Mouse (Mus musculus): Measurements from ENCODE around the gene Cdcp2. TPM values are rescaled to one million over a fixed set of nuclear protein-coding genes. Genes with fewer than 3 reads are reported as not detected.
A peak's percentile ranks its signal among the peaks of the same experiment; 100 is the strongest.

The Cdcp2 gene
- polyA plus RNA-seq, 1 experiment = not detected

DNA sequence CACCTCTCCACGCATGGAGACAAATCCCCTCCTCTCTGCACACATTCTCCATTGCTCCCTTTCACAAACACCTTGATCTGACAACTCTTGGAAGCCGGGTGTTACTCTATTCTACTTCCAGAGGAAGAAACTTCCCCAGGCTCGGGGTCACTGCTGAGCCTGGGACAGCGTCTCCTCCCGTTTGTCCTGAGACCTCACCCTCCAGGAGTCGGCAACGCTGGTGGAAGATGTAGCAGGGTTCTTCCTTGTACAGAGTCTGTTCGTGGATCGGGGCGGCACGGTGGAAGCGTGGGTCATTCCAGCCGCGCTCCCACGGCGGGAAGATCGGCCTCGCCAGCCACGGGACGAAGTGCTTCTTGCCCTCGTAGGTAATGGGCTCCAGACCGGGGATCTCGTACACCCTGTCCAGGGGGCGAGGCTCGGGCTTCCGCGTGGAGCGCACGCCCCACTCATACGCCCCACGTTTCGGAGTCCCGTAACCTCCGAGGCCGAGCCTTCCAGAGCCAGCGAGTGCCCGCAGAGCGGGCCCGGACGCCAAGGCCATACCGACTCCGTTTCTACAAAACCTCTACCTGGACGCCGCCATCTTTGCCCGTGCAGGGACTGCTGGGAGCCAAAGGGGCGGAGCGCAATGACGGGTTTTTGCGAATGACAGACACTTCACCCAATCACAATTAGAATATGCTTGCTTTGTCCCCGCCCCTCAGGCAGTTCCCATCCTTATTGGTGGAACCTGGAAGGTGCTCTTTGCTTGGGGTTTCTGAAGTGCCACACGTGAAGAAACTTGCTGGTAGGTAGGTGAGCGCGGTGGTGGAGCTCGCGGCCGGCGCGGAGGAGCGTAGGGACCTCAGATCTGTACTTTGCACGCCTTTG, 30.2 kb upstream of the Cdcp2 start, which contains the start of the genes Mrpl37 and Cyb5rl:
Mrpl37 (minus strand) TSS at position 617 of the 873 bp plus-strand sequence.
Cyb5rl (plus strand) TSS at position 737 of the 873 bp plus-strand sequence.
- Histone ChIP-seq H3K79me3 (ENCODE audit: low read depth) (peaks cover 4% of the 10 kb centered on the region), H3K27me3 (ENCODE audit: control insufficient read depth, insufficient read depth, insufficient read length) (no peaks in the 10 kb centered on the region), H3ac (ENCODE audit: control insufficient read depth, insufficient read length, low read depth) (peak within 1 kb of the TSS; percentile 91), H3K36me3 (ENCODE audit: control insufficient read depth, insufficient read depth) (peaks cover 27% of the 10 kb centered on the region), H3K79me2 (ENCODE audit: control insufficient read depth, insufficient read depth) (peaks cover 19% of the 10 kb centered on the region), H3K4me3 (ENCODE audit: insufficient read depth, poor library complexity, severe bottlenecking) (peak within 1 kb of the TSS; percentile 75)
- no peak for TF ChIP-seq MAX (IDR thresholded peaks at IDR 0.05)
- TF ChIP-seq USF1 (IDR thresholded peaks at IDR 0.05; ENCODE audit: low read depth) = peak; percentile 29

DNA sequence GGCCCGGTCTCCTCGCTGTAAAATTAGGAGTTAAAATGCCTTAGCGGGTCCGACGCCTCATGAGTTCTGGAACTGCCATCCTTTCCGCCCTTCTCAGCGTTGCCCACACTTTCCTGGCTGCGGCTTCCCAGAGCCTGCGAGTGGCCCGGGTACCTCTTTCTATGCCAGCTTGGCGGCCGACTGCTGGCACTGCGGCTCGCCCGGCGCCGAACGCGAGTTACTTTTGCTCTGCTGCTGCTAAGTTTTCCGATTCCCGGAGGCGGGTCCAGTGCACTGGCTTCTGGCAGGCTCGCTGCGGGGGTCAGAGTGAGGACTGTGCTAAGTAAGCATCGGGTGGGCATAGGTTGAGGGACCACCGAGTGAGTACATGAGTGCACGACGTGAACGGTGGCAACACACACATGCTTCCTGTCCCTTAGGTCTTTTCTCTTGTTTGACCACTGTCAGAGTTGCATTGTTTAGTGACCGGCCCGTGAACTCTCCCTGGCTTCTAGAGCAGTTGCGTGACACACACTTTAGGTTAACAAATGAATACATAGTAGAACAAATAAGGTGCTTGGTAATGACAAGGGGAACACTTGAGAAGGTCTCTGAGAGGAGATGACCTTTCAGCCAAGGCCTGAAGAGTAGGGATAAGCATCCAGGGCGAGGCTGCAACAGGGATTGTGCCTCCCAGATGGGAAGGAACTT, 29.4 kb upstream of the Cdcp2 start:
- peak overlapping the region; percentile 73 for H3ac ChIP-seq (ENCODE audit: control insufficient read depth, insufficient read length, low read depth)
- H3K79me2 ChIP-seq (ENCODE audit: control insufficient read depth, insufficient read depth) = peaks cover 19% of the 10 kb centered on the region
- H3K36me3 ChIP-seq (ENCODE audit: control insufficient read depth, insufficient read depth) = peaks cover 20% of the 10 kb centered on the region
- peak overlapping the region; percentile 75 for H3K4me3 ChIP-seq (ENCODE audit: insufficient read depth, poor library complexity, severe bottlenecking)
- peaks cover 4% of the 10 kb centered on the region for H3K79me3 ChIP-seq (ENCODE audit: low read depth)
- no peak for TF ChIP-seq CEBPB (IDR thresholded peaks at IDR 0.05; ENCODE audit: low read depth)
- no peak for TF ChIP-seq CTCF (IDR thresholded peaks at IDR 0.05; ENCODE audit: control insufficient read depth, insufficient read depth, insufficient read length)
- no peaks in the 10 kb centered on the region for H3K27me3 ChIP-seq (ENCODE audit: control insufficient read depth, insufficient read depth, insufficient read length)

DNA sequence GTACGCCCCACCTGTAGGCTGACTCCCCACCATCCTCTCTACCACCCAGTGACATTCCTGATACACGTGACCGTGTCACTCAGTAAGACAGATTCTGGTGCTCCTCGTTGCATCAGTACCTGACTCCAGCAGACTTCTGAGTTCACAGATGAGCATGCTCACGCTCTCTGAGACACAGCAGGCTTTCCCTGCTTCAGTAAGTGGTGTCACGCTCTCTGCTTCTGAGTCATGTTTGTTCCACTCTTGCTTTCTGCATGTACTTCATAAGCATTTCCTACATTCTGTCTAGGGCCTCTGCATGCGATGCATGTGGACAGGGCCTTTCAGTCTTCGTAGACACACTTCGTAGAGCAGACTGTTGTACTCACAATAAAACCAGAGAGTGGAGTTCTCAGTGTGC, 24.3 kb upstream of the Cdcp2 start:
- Histone ChIP-seq H3K27me3 (ENCODE audit: control insufficient read depth, insufficient read depth, insufficient read length) (no peaks in the 10 kb centered on the region), H3K36me3 (ENCODE audit: control insufficient read depth, insufficient read depth) (no peaks in the 10 kb centered on the region), H3ac (ENCODE audit: control insufficient read depth, insufficient read length, low read depth) (no peak overlapping the region), H3K4me3 (ENCODE audit: insufficient read depth, poor library complexity, severe bottlenecking) (no peak overlapping the region), H3K79me3 (ENCODE audit: low read depth) (no peaks in the 10 kb centered on the region), H3K79me2 (ENCODE audit: control insufficient read depth, insufficient read depth) (no peaks in the 10 kb centered on the region)
- TF ChIP-seq MAX (IDR thresholded peaks at IDR 0.05) (no peak), FOSL1 (IDR thresholded peaks at IDR 0.05; ENCODE audit: insufficient read depth, low read length, poor library complexity, severe bottlenecking) (no peak), CTCF (IDR thresholded peaks at IDR 0.05; ENCODE audit: control insufficient read depth, insufficient read depth, insufficient read length) (no peak)

DNA sequence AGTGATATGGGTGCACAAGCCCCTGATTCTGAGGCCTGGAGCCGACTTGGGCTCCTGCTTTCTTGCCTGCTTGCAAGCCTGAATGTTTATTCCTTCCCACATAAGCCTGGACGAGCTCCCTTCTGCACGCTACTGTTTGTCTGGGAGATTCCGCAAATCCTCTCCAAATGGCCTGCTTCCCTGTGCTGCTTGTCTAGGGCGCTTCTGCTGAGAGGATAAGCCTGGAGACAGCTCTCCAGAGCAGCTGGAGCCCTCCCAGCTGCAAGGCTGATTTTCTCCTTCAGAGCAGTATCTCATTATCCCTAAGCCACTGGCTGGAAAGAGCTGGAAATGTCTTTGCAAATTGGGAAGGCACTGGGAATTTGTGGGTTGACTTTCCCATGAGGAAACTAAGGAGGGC, 21.2 kb upstream of the Cdcp2 start:
- no peaks in the 10 kb centered on the region for H3K27me3 ChIP-seq (ENCODE audit: control insufficient read depth, insufficient read depth, insufficient read length)
- no peaks in the 10 kb centered on the region for H3K79me3 ChIP-seq (ENCODE audit: low read depth)
- H3K79me2 ChIP-seq (ENCODE audit: control insufficient read depth, insufficient read depth) = no peaks in the 10 kb centered on the region
- no peak overlapping the region for H3ac ChIP-seq (ENCODE audit: control insufficient read depth, insufficient read length, low read depth)
- H3K36me3 ChIP-seq (ENCODE audit: control insufficient read depth, insufficient read depth) = no peaks in the 10 kb centered on the region
- no peak overlapping the region for H3K4me3 ChIP-seq (ENCODE audit: insufficient read depth, poor library complexity, severe bottlenecking)
- TF ChIP-seq MYOD1 (IDR thresholded peaks at IDR 0.05; ENCODE audit: control insufficient read depth, insufficient read length, low read depth) = no peak
- no peak for TF ChIP-seq CTCF (IDR thresholded peaks at IDR 0.05; ENCODE audit: control insufficient read depth, insufficient read depth, insufficient read length)
- TF ChIP-seq CEBPB (IDR thresholded peaks at IDR 0.05; ENCODE audit: low read depth) = no peak
- no peak for TF ChIP-seq USF1 (IDR thresholded peaks at IDR 0.05; ENCODE audit: low read depth)
- no peak for TF ChIP-seq MAX (IDR thresholded peaks at IDR 0.05)
- TF ChIP-seq MYOG (IDR thresholded peaks at IDR 0.05; ENCODE audit: control insufficient read depth, extremely low read depth, insufficient read length) = no peak
- no peak for TF ChIP-seq FOSL1 (IDR thresholded peaks at IDR 0.05; ENCODE audit: insufficient read depth, low read length, poor library complexity, severe bottlenecking)

GRCm38 (mm10) chr4:107078894-107079293, 17.8 kb upstream of the Cdcp2 start:
- Histone ChIP-seq H3K79me2 (ENCODE audit: control insufficient read depth, insufficient read depth) (no peaks in the 10 kb centered on the region), H3K79me3 (ENCODE audit: low read depth) (no peaks in the 10 kb centered on the region), H3K36me3 (ENCODE audit: control insufficient read depth, insufficient read depth) (no peaks in the 10 kb centered on the region), H3K27me3 (ENCODE audit: control insufficient read depth, insufficient read depth, insufficient read length) (peaks cover 3% of the 10 kb centered on the region), H3K4me3 (ENCODE audit: insufficient read depth, poor library complexity, severe bottlenecking) (no peak overlapping the region), H3ac (ENCODE audit: control insufficient read depth, insufficient read length, low read depth) (no peak overlapping the region)
- TF ChIP-seq MYOD1 (IDR thresholded peaks at IDR 0.05; ENCODE audit: control insufficient read depth, insufficient read length, low read depth) (no peak), MYOG (IDR thresholded peaks at IDR 0.05; ENCODE audit: control insufficient read depth, extremely low read depth, insufficient read length) (no peak), MAX (IDR thresholded peaks at IDR 0.05) (no peak), FOSL1 (IDR thresholded peaks at IDR 0.05; ENCODE audit: insufficient read depth, low read length, poor library complexity, severe bottlenecking) (no peak), CEBPB (IDR thresholded peaks at IDR 0.05; ENCODE audit: low read depth) (no peak), CTCF (IDR thresholded peaks at IDR 0.05; ENCODE audit: control insufficient read depth, insufficient read depth, insufficient read length) (no peak), USF1 (IDR thresholded peaks at IDR 0.05; ENCODE audit: low read depth) (no peak)

GRCm38 (mm10) chr4:107079716-107080115, 17.0 kb upstream of the Cdcp2 start:
- Histone ChIP-seq H3K79me2 (ENCODE audit: control insufficient read depth, insufficient read depth) (no peaks in the 10 kb centered on the region), H3K27me3 (ENCODE audit: control insufficient read depth, insufficient read depth, insufficient read length) (peaks cover 3% of the 10 kb centered on the region), H3K79me3 (ENCODE audit: low read depth) (no peaks in the 10 kb centered on the region), H3K4me3 (ENCODE audit: insufficient read depth, poor library complexity, severe bottlenecking) (no peak overlapping the region), H3K36me3 (ENCODE audit: control insufficient read depth, insufficient read depth) (no peaks in the 10 kb centered on the region), H3ac (ENCODE audit: control insufficient read depth, insufficient read length, low read depth) (no peak overlapping the region)
- TF ChIP-seq CEBPB (IDR thresholded peaks at IDR 0.05; ENCODE audit: low read depth) (no peak), MYOG (IDR thresholded peaks at IDR 0.05; ENCODE audit: control insufficient read depth, extremely low read depth, insufficient read length) (no peak), FOSL1 (IDR thresholded peaks at IDR 0.05; ENCODE audit: insufficient read depth, low read length, poor library complexity, severe bottlenecking) (no peak), MAX (IDR thresholded peaks at IDR 0.05) (no peak), MYOD1 (IDR thresholded peaks at IDR 0.05; ENCODE audit: control insufficient read depth, insufficient read length, low read depth) (no peak), CTCF (IDR thresholded peaks at IDR 0.05; ENCODE audit: control insufficient read depth, insufficient read depth, insufficient read length) (no peak), USF1 (IDR thresholded peaks at IDR 0.05; ENCODE audit: low read depth) (no peak)
